Mouse (Mus musculus): ENCODE results near the gene Nsd1.

DNA sequence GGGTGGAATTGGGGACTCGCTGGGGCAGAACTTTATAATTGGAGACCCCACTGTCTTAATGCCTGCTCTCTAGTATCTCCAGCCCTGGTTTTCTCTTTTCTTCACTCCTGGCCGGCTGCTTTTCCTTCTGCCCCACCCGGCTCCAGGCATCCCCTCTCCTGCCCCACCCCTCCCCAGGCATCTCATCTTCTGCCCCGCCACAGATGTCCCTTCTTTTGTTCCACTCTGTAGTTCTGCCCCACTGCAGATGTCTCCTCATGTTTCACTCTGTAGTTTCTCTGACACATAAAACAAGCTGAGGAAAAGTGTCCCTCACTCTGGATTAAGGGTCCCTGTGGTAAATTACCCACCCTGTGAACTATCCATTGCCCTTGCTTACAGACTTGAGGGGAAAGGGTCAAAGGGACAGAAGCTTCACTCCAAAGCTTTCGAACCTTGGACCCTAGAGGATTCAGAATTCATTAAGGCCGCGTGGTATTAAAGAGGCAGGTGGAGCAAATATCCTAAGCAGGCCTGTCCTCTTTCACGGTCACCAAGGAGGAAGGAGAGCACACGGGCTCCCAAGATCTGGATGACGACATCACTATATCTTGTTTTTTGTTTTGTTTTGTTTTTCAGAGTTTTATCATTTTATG, 127.9 kb downstream of the Nsd1 start:
- TF ChIP-seq CTCF (IDR thresholded peaks at IDR 0.05; ENCODE audit: control insufficient read depth, insufficient read depth, insufficient replicate concordance, low read depth, low read length) (no peak), POLR2A (IDR thresholded peaks at IDR 0.05; ENCODE audit: control insufficient read depth, low read depth, low read length) (no peak)
